Mouse (Mus musculus) mature B cell (primary cell): Measurements from ENCODE around the gene Smcr8.
"Not testable (repeated sequence)": the region's sequence is repeated elsewhere in the genome, so short reads cannot be mapped to it uniquely, and the experiment has no call there.

Source experiments
- in situ Hi-C: fragments of 300-500 bp; cut with MboI; formaldehyde crosslinking; loops from 2 replicates; pipeline ENCODE4 v1.14.3; 2019

The Smcr8 gene

GRCm38 (mm10) chr11:60784179-60784922 is 7.0 kb downstream of the Smcr8 start:
- in situ Hi-C loops: no loop called here

DNA sequence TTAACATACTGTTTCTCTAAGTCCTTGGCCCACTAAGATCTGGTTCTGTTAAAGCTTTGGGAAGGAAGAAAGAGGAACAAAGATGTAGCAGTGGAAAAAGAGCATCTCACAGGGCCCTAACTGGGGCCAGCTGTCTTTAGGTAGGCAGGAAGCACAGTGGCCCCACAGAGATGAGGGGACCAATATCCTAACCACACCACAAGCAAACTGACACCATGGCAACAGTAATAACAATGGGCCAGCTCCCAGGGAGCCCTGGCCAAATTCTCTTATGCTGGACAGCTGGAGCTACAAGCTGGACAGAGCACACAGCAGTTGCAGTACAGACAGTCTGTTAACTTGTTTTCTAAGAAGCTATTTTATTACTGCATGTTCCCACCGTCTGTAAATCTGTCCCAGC is 10.3 kb downstream of the Smcr8 start:
- in situ Hi-C loops: no loop called here

DNA sequence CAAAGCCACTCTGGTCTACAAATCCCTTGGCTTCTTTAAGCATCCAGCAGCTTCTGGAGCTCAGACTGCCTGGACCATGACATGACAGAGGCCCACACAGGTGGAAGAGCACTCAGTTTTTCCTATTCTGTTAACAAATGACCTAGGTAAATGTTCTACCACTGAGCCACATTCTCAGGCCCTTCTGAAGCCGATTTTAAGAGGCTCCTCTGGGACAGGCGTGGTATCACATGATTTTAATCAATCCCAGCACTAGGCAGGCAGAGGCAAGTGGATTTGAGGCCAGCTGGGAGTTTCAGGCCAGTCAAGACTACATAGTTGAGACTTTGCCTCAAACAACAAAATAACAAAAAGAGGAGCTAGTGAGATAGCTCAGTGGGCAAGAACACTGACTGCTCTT is 13.1 kb downstream of the Smcr8 start:
- in situ Hi-C loops: no loop called here

GRCm38 (mm10) chr11:60796342-60796741 is 19.0 kb downstream of the Smcr8 start:
- in situ Hi-C loops: no loop called here

GRCm38 (mm10) chr11:60799977-60800376 is 22.7 kb downstream of the Smcr8 start:
- in situ Hi-C loops: no loop called here

DNA sequence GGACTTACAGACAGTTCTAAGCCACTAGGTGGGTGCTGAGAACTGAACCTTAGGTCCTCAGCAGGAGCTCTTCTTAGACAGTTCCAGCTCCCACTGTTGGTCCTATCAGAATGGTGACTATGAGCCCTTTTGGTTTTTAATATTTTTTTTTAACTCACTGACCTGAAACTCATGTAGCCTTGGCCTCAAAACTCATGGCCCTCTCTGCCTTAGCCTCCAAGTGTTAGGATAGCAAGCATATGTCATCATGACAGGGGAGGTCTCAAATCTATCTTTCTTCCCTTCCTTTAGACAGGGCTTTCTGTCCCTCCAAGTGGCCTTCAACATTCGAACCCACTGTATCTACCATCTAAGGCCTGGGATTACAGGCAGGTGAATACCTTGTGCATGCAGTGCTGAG is 23.6 kb downstream of the Smcr8 start:
- in situ Hi-C loops: no loop called here

DNA sequence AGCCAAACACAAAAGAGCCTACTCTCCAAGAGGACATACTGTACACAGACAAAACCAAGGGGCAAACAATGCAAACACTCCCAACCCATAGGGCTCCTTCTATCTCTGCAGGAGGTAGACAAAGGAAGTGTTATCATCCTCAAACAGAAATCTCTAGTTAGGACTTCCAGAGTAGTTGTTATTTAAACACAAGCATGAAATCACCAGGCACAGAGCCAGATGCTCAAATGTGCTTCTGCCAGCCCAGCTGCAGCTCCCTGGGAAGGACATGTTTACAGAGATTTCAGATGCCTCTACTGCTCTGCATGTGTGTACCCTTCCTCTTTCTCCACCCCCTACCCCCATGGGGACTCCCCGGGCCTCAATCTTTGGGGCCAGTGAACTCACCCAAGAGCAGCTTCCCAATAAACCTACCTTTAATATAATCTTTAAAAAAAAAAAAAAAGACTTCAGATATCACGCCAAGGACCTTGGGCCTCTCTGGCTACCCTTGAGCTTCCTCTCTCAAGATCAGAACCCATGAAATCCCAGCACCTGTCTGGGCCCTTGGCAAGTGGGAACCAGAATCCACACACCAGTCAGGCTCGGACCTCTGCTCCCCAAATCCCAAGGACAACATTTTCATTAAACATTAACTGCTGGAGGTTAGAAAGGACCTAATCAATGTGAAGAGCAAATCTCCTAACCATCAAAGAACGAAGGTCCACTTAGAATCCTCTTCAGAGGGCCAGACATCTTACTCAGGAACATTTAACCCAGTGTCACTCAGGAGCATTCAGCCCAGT is 31.2 kb downstream of the Smcr8 start:
- in situ Hi-C loops: no loop called here

GRCm38 (mm10) chr11:60809546-60809945 is 32.2 kb downstream of the Smcr8 start:
- in situ Hi-C loops: no loop called here

DNA sequence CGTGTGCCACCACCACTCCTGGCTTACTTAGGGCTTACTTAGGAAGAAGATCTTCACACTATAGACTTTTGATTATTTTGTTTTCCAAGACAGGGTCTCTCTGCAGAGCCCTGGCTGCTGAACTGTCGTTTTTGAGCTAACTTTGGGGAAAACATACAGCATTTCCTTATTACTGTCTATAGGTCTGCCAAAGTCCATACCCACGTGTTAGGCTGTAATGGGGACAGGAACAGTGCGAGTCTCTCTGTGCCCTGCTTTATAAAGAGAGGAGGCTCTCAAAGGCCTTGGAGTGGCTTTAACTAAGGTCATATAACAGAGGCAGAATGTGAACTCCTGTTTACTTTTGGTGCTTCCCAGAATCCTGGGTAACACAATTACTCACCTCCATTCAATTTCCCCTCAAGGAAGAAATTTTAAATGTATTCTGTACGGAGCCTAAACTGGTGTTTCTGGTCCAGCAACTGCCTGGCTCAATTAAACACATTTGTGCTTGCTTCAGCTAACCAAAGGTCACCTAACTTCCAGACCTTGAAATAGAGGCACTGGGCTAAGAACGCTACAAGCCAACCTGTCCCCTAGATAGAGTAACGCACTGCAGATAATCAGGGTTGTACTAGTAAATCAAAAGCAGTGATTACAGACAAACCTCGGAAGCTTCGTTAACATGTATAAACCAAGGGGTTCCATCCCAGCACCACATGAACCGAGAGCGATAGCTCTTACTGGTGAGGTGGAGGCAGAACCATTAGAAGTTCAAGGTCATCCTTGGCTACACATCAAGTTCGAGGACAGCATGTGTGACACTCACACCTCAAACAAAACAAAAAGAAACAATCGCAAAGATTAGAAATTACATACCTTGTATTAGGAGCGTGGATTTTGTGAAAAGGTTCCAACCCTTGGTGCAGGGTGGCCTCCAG is 33.0 kb downstream of the Smcr8 start:
- in situ Hi-C loops: no loop called here

- in situ Hi-C loops: no loop called here
These were observed 33.7 kb downstream of the Smcr8 start for GRCm38 (mm10) chr11:60811054-60811460.

DNA sequence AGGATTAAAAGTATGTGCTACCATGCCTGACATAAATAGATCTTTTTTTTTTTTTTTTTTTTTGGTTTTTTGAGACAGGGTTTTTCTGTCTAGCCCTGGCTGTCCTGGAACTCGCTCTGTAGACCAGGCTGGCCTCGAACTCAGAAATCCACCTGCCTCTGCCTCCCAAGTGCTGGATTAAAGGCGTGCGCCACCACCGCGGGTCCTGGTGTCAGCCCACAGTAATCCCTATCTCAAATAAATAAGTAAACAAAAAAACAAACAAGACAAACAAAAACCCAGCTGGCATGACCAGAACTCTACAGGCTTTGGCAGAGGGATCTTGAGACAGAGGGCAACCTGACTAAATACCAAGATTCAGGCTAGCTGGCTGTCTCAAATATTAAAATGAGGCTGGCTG is 34.3 kb downstream of the Smcr8 start, which contains the start of gene Shmt1:
Gene Shmt1 (minus strand): TSS at position 101 of the 400 bp plus-strand sequence.
- in situ Hi-C loops: not testable (repeated sequence)

DNA sequence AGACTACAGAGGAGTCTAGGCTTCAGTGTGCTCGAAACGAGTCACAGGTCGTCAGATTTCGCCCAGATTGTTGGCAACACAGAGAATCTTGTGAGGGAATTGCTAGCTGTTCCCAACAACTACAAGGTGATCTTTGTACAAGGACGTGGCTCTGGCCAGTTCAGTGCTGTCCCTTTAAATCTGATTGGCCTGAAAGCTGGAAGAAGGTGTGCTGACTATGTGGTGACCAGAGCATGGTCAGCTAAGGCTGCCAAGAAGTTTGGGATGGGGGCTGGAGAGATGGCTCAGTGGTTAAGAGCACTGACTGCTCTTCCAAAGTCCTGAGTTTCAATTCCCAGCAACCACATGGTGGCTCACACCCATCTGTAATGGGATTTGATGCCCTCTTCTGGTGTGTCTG is 39.1 kb downstream of the Smcr8 start:
- in situ Hi-C loops: no loop called here

GRCm38 (mm10) chr11:60823771-60824170 is 46.4 kb downstream of the Smcr8 start:
- in situ Hi-C loops: no loop called here

- in situ Hi-C loops: no loop called here
These were observed 47.9 kb downstream of the Smcr8 start for GRCm38 (mm10) chr11:60825191-60825590.

DNA sequence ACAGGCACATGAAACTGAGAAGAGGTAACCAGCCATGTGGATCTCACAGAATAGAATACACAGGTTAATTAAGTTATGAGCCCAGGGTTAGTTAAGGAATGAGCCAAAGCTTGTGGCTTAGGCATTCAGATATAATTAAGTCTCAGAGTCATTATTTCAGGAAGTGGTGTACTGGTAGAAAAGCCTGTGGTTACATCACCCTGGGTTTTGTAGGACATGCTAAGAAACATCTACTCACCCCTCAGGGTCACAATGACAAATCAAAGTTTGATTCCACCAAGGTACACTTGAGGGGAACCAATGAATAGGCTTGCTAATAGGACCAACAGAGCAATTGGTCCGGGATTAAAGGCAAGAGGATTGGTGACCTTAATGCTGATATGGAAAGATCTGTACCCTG is 49.4 kb downstream of the Smcr8 start:
- in situ Hi-C loops: no loop called here

GRCm38 (mm10) chr11:60827241-60827945 is 50.1 kb downstream of the Smcr8 start:
- in situ Hi-C loops: no loop called here

- in situ Hi-C loops: no loop called here
These were observed 51.6 kb downstream of the Smcr8 start for GRCm38 (mm10) chr11:60828903-60829302.

GRCm38 (mm10) chr11:60830433-60831052 is 53.2 kb downstream of the Smcr8 start, which contains the start of gene Dhrs7b:
Dhrs7b (plus strand) TSS chr11:60830631.
- in situ Hi-C loops: no loop called here

DNA sequence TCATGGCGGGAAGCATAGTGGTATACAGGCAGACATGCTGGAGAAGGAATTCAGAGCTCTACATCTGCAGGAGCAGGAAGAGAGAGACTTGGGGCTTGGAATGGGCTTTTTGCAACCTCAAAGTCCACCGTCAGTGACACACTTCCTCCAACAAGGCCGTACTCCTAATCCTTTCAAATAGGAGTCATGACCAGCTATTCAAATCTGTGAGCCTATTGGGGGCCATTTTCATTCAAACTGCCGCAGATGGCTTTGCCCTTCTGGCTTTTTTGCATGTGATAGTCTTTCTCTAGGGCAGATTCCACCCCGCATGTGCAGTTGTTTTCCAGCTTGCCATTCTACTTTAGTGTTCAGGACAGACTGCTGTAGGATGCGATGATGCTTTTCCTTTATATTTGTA is 59.6 kb downstream of the Smcr8 start:
- in situ Hi-C loops: no loop called here
